Mouse (Mus musculus): ENCODE data around the gene Fam57b.
"Not testable (repeated sequence)": the region's sequence is repeated elsewhere in the genome, so short reads cannot be mapped to it uniquely, and the experiment has no call there.

Fam57b gene

GRCm38 (mm10) chr7:126778147-126778546, 19.3 kb upstream of the Fam57b start:
- no peak for DNase-seq (ENCODE audit: low read depth, low spot score)

- DNase-seq (ENCODE audit: low read depth, low spot score): not testable (repeated sequence)
Measured at GRCm38 (mm10) chr7:126779101-126779500, 18.4 kb upstream of the Fam57b start.

- peak; percentile 64 for DNase-seq (ENCODE audit: low read depth, low spot score)
Measured at GRCm38 (mm10) chr7:126779983-126780970, 17.2 kb upstream of the Fam57b start.

- no peak for DNase-seq (ENCODE audit: low read depth, low spot score)
Measured at GRCm38 (mm10) chr7:126780971-126781635, 16.4 kb upstream of the Fam57b start, which contains the start of gene Tbx6. Gene Tbx6, plus strand, starts transcription at chr7:126781483.

- DNase-seq (ENCODE audit: low read depth, low spot score): no peak
Measured at GRCm38 (mm10) chr7:126781661-126782370, 15.7 kb upstream of the Fam57b start.

- no peak for DNase-seq (ENCODE audit: low read depth, low spot score)
Measured at GRCm38 (mm10) chr7:126782693-126783092, 14.8 kb upstream of the Fam57b start.

- DNase-seq (ENCODE audit: low read depth, low spot score): no peak
Measured at GRCm38 (mm10) chr7:126784469-126784868, 13.0 kb upstream of the Fam57b start.

GRCm38 (mm10) chr7:126785056-126785455, 12.4 kb upstream of the Fam57b start:
- DNase-seq (ENCODE audit: low read depth, low spot score): no peak

GRCm38 (mm10) chr7:126786142-126786541, 11.3 kb upstream of the Fam57b start:
- no peak for DNase-seq (ENCODE audit: low read depth, low spot score)

- DNase-seq (ENCODE audit: low read depth, low spot score): no peak
Measured at GRCm38 (mm10) chr7:126789141-126789540, 8.3 kb upstream of the Fam57b start.

GRCm38 (mm10) chr7:126791851-126792720, 5.4 kb upstream of the Fam57b start, which contains the start of gene Ppp4c:
Gene Ppp4c, minus strand, starts transcription at chr7:126792496.
- DNase-seq (ENCODE audit: low read depth, low spot score): peak; percentile 96

GRCm38 (mm10) chr7:126792721-126793443, 4.6 kb upstream of the Fam57b start:
- DNase-seq (ENCODE audit: low read depth, low spot score): no peak

GRCm38 (mm10) chr7:126793456-126794270, 3.8 kb upstream of the Fam57b start:
- DNase-seq (ENCODE audit: low read depth, low spot score): no peak

- no peak for DNase-seq (ENCODE audit: low read depth, low spot score)
Measured at GRCm38 (mm10) chr7:126794271-126794605, 3.2 kb upstream of the Fam57b start.

- no peak for DNase-seq (ENCODE audit: low read depth, low spot score)
Measured at GRCm38 (mm10) chr7:126795387-126796317, 1.8 kb upstream of the Fam57b start.

- DNase-seq (ENCODE audit: low read depth, low spot score): peak; percentile 84
Measured at GRCm38 (mm10) chr7:126796350-126796932, 1.0 kb upstream of the Fam57b start.

- DNase-seq (ENCODE audit: low read depth, low spot score): no peak
Measured at GRCm38 (mm10) chr7:126798127-126799049, 920 bp downstream of the Fam57b start.
